Mouse (Mus musculus): Measurements from ENCODE around the gene Pih1d2. TPM values are rescaled to one million over a fixed set of nuclear protein-coding genes. Genes with fewer than 3 reads are reported as not detected.
"Not testable (repeated sequence)": the region's sequence is repeated elsewhere in the genome, so short reads cannot be mapped to it uniquely, and the experiment has no call there.

Gene Pih1d2
- polyA plus RNA-seq, 2 experiments = 2.3 to 3.2 TPM

- Histone ChIP-seq H3K4me3 (replicated peaks; ENCODE audit: low read length) (peak overlapping the region; percentile 83), H3K4me2 (replicated peaks; ENCODE audit: low read depth, low read length, severe bottlenecking) (peak overlapping the region; percentile 70), H3K27me3 (ENCODE audit: control insufficient read depth, insufficient read depth, low read length) (no peaks in the 10 kb centered on the region), H3K36me3 (ENCODE audit: control insufficient read depth, insufficient read depth, low read length) (peaks cover 42% of the 10 kb centered on the region), H3K9ac (ENCODE audit: low read depth, low read length, severe bottlenecking) (peak overlapping the region; percentile 77), H3K27ac (replicated peaks; ENCODE audit: low read depth, low read length) (peak overlapping the region; percentile 70), H3K9me3 (ENCODE audit: control insufficient read depth, low read length) (no peaks in the 10 kb centered on the region), H3K4me1 (ENCODE audit: control insufficient read depth, insufficient read depth, low read length) (peaks cover 18% of the 10 kb centered on the region)
- WGBS = 0% methylated on average over 24 of the region's 24 CpGs
- ATAC-seq (ENCODE audit: low FRiP score, low read depth) (peak; percentile 85), DNase-seq (ENCODE audit: low spot score) (no peak)
- no peak for TF ChIP-seq POLR2A (IDR thresholded peaks at IDR 0.05; ENCODE audit: borderline replicate concordance, extremely low read depth, insufficient read depth, insufficient read length)
Measured at GRCm38 (mm10) chr9:50603998-50604324, 13.2 kb upstream of the Pih1d2 start.

- Histone ChIP-seq H3K9me3 (ENCODE audit: control insufficient read depth, low read length) (no peaks in the 10 kb centered on the region), H3K36me3 (ENCODE audit: control insufficient read depth, insufficient read depth, low read length) (peaks cover 42% of the 10 kb centered on the region), H3K4me1 (ENCODE audit: control insufficient read depth, insufficient read depth, low read length) (peaks cover 18% of the 10 kb centered on the region), H3K9ac (ENCODE audit: low read depth, low read length, severe bottlenecking) (peak overlapping the region; percentile 77), H3K27me3 (ENCODE audit: control insufficient read depth, insufficient read depth, low read length) (no peaks in the 10 kb centered on the region), H3K4me3 (replicated peaks; ENCODE audit: low read length) (peak overlapping the region; percentile 83), H3K27ac (replicated peaks; ENCODE audit: low read depth, low read length) (peak overlapping the region; percentile 70; the same call in 1 of the 2 replicates), H3K4me2 (replicated peaks; ENCODE audit: low read depth, low read length, severe bottlenecking) (peak overlapping the region; percentile 70)
- ATAC-seq (ENCODE audit: low FRiP score, low read depth) (no peak), DNase-seq (ENCODE audit: low spot score) (no peak)
- WGBS = 3% methylated on average over 6 of the region's 6 CpGs
- TF ChIP-seq POLR2A (IDR thresholded peaks at IDR 0.05; ENCODE audit: borderline replicate concordance, extremely low read depth, insufficient read depth, insufficient read length) = no peak
Measured at GRCm38 (mm10) chr9:50604338-50604737, 12.8 kb upstream of the Pih1d2 start.

- Histone ChIP-seq H3K27me3 (ENCODE audit: control insufficient read depth, insufficient read depth, low read length) (no peaks in the 10 kb centered on the region), H3K36me3 (ENCODE audit: control insufficient read depth, insufficient read depth, low read length) (peaks cover 73% of the 10 kb centered on the region), H3K27ac (replicated peaks; ENCODE audit: low read depth, low read length) (no peak overlapping the region), H3K9me3 (ENCODE audit: control insufficient read depth, low read length) (no peaks in the 10 kb centered on the region), H3K4me2 (replicated peaks; ENCODE audit: low read depth, low read length, severe bottlenecking) (no peak overlapping the region), H3K4me1 (ENCODE audit: control insufficient read depth, insufficient read depth, low read length) (peaks cover 8% of the 10 kb centered on the region), H3K9ac (ENCODE audit: low read depth, low read length, severe bottlenecking) (no peak overlapping the region), H3K4me3 (replicated peaks; ENCODE audit: low read length) (no peak overlapping the region)
- 81% methylated on average over 4 of the region's 4 CpGs for WGBS
- ATAC-seq (ENCODE audit: low FRiP score, low read depth) (no peak), DNase-seq (ENCODE audit: low spot score) (no peak)
- no peak for TF ChIP-seq POLR2A (IDR thresholded peaks at IDR 0.05; ENCODE audit: borderline replicate concordance, extremely low read depth, insufficient read depth, insufficient read length)
Measured at GRCm38 (mm10) chr9:50612115-50612514, 5.0 kb upstream of the Pih1d2 start.

GRCm38 (mm10) chr9:50616161-50616560 lies 960 bp upstream of the Pih1d2 start:
- H3K27ac ChIP-seq (replicated peaks; ENCODE audit: low read depth, low read length) = no peak overlapping the region

GRCm38 (mm10) chr9:50617794-50618330 lies 741 bp downstream of the Pih1d2 start:
- TF ChIP-seq POLR2A (IDR thresholded peaks at IDR 0.05; ENCODE audit: borderline replicate concordance, extremely low read depth, insufficient read depth, insufficient read length) = no peak
- Histone ChIP-seq H3K4me2 (replicated peaks; ENCODE audit: low read depth, low read length, severe bottlenecking) (peak overlapping the region; percentile 74), H3K9ac (ENCODE audit: low read depth, low read length, severe bottlenecking) (no peak overlapping the region), H3K27me3 (ENCODE audit: control insufficient read depth, insufficient read depth, low read length) (no peaks in the 10 kb centered on the region), H3K36me3 (ENCODE audit: control insufficient read depth, insufficient read depth, low read length) (peaks cover 22% of the 10 kb centered on the region), H3K27ac (replicated peaks; ENCODE audit: low read depth, low read length) (no peak overlapping the region), H3K9me3 (ENCODE audit: control insufficient read depth, low read length) (no peaks in the 10 kb centered on the region), H3K4me3 (replicated peaks; ENCODE audit: low read length) (peak overlapping the region; percentile 67), H3K4me1 (ENCODE audit: control insufficient read depth, insufficient read depth, low read length) (peaks cover 8% of the 10 kb centered on the region)
- no peak for DNase-seq (ENCODE audit: low spot score)
- WGBS = 58% methylated on average over 9 of the region's 9 CpGs
- no peak for ATAC-seq (ENCODE audit: low FRiP score, low read depth)

More at GRCm38 (mm10) chr9:50616161-50616560, 960 bp upstream of the Pih1d2 start:
- Histone ChIP-seq H3K36me3 (ENCODE audit: control insufficient read depth, insufficient read depth, low read length) (peaks cover 36% of the 10 kb centered on the region), H3K9ac (ENCODE audit: low read depth, low read length, severe bottlenecking) (peak overlapping the region; percentile 87), H3K4me1 (ENCODE audit: control insufficient read depth, insufficient read depth, low read length) (peaks cover 8% of the 10 kb centered on the region), H3K9me3 (ENCODE audit: control insufficient read depth, low read length) (no peaks in the 10 kb centered on the region), H3K4me3 (replicated peaks; ENCODE audit: low read length) (peak overlapping the region; percentile 67), H3K27me3 (ENCODE audit: control insufficient read depth, insufficient read depth, low read length) (no peaks in the 10 kb centered on the region), H3K4me2 (replicated peaks; ENCODE audit: low read depth, low read length, severe bottlenecking) (peak overlapping the region; percentile 74)
- ATAC-seq (ENCODE audit: low FRiP score, low read depth) (no peak), DNase-seq (ENCODE audit: low spot score) (no peak)
- WGBS = 38% methylated on average over 11 of the region's 11 CpGs
- TF ChIP-seq POLR2A (IDR thresholded peaks at IDR 0.05; ENCODE audit: borderline replicate concordance, extremely low read depth, insufficient read depth, insufficient read length) = no peak

- not testable (repeated sequence) for H3K9ac ChIP-seq (ENCODE audit: low read depth, low read length, severe bottlenecking); H3K4me3 ChIP-seq (replicated peaks; ENCODE audit: low read length); DNase-seq (ENCODE audit: low spot score); H3K4me1 ChIP-seq (ENCODE audit: control insufficient read depth, insufficient read depth, low read length); H3K4me2 ChIP-seq (replicated peaks; ENCODE audit: low read depth, low read length, severe bottlenecking); H3K27me3 ChIP-seq (ENCODE audit: control insufficient read depth, insufficient read depth, low read length); ATAC-seq (ENCODE audit: low FRiP score, low read depth); H3K27ac ChIP-seq (replicated peaks; ENCODE audit: low read depth, low read length); H3K9me3 ChIP-seq (ENCODE audit: control insufficient read depth, low read length)
- H3K36me3 ChIP-seq (ENCODE audit: control insufficient read depth, insufficient read depth, low read length) = peaks cover 24% of the 10 kb centered on the region
- WGBS = 82% methylated on average over 6 of the region's 8 CpGs
Measured at GRCm38 (mm10) chr9:50630903-50631302, 13.8 kb downstream of the Pih1d2 start.

All from limb, embryonic 14.5 days (tissue).